Mouse (Mus musculus): ENCODE measurements around the gene Tusc2.

- TF ChIP-seq POLR2A (IDR thresholded peaks at IDR 0.05; ENCODE audit: borderline replicate concordance, low read depth, low read length) (no peak), CTCF (IDR thresholded peaks at IDR 0.05; ENCODE audit: low read depth, low read length) (no peak)
These were observed 36.8 kb downstream of the Tusc2 start for GRCm38 (mm10) chr9:107599842-107600241.
